ENCODE assay signal across 16 mouse cellular contexts in the genomic region with DNA sequence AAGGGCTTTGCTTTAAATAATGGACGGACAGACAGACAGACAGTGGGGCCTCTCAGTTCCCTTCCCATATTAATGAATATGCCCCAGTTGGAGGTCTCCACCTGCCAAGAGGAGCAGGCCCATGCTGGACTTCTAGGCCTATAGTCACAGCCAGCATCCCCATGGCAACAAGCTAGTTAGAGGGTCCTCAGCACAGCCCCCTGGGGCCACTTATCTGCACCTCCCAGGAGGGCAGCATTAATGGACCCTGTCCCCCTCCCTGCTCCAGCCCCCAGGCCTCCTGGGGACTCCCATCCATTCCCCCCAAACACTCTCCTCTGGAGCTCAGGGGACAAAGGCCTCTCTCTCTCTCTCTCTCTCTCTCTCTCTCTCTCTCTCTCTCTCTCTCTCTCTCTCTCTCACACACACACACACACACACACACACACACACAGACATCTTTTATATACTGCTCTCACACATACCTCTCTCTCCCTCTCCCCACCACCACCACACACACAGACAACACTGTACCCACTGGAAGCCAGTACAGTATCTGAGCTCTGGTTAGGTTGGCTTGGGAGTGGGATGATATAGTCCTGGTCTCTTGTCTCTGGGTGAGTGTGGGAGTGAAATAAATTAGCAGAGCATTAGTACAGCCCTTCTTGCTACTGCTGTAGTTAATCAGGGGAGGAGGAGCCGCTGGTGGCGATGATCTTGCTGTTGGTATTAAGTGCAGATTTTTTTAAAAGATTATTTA.
DNase-seq lines count a peak whose midpoint lies in the region; ATAC-seq and TF ChIP-seq lines count a peak whose summit lies in the region.
"Had no signal": no experiment of that assay in that cellular context is flagged by ENCODE, and none has a peak within 500 bp of the region (broad histone marks: within the 10 kb centered on the region; RNA-seq: fewer than 3 reads in every experiment).

No protein-coding gene starts in this region.

- WGBS in hindbrain, embryonic 15.5 days, result 54% methylated on average over 3 of the region's 3 CpGs
- WGBS in hindbrain, embryonic 16.5 days, result 49% methylated on average over 3 of the region's 3 CpGs
- 46% methylated on average over 3 of the region's 3 CpGs for WGBS in midbrain, embryonic 15.5 days
- 93% methylated on average over 3 of the region's 3 CpGs for WGBS in thymus, adult 2 months

- no peaks in the 10 kb centered on the region for H3K36me3 ChIP-seq in erythroblast, embryonic 14.5 days (ENCODE audit: control insufficient read depth)
- no peaks in the 10 kb centered on the region for H3K36me3 ChIP-seq in hindbrain, embryonic 15.5 days
- H3K36me3 ChIP-seq in hindbrain, embryonic 16.5 days (ENCODE audit: control insufficient read depth, insufficient read depth, low read length), result no peaks in the 10 kb centered on the region
- H3K36me3 ChIP-seq in midbrain, embryonic 15.5 days (replicated peaks), result no peaks in the 10 kb centered on the region
- no peaks in the 10 kb centered on the region for H3K36me3 ChIP-seq in thymus, adult 2 months (ENCODE audit: control insufficient read depth, insufficient read depth, low read length)
- H3K36me3 ChIP-seq: heart, embryonic 13.5 days had no signal

- H3K4me1 ChIP-seq in erythroblast, embryonic 14.5 days (ENCODE audit: control insufficient read depth), result peaks cover 43% of the 10 kb centered on the region
- H3K4me1 ChIP-seq in hindbrain, embryonic 15.5 days (replicated peaks), result peaks cover 25% of the 10 kb centered on the region
- H3K4me1 ChIP-seq in hindbrain, embryonic 16.5 days (ENCODE audit: control insufficient read depth, insufficient read depth, low read depth, low read length), result peaks cover 8% of the 10 kb centered on the region
- peaks cover 15% of the 10 kb centered on the region for H3K4me1 ChIP-seq in midbrain, embryonic 15.5 days
- H3K4me1 ChIP-seq in thymus, adult 2 months (replicated peaks; ENCODE audit: control insufficient read depth, insufficient read depth, low read length), result no peaks in the 10 kb centered on the region; the same call in 1 of the 2 replicates

- peak; percentile 62 for DNase-seq in brain, embryonic 14.5 days (ENCODE audit: low read depth)
- no peak for DNase-seq in lung, postnatal 10 days
- no peak for DNase-seq in thymus, adult 2 months
- DNase-seq: adrenal gland, adult 2 months; cerebellum, postnatal 14 days; gastrocnemius, adult 2 months; heart, adult 11 months; heart, postnatal 36 days; layer of hippocampus, postnatal 36 days had no signal

- no peak overlapping the region for H3K9ac ChIP-seq in hindbrain, embryonic 15.5 days
- no peak overlapping the region for H3K9ac ChIP-seq in hindbrain, embryonic 16.5 days (ENCODE audit: low read depth, low read length)
- H3K9ac ChIP-seq in midbrain, embryonic 15.5 days, result no peak overlapping the region
- H3K9ac ChIP-seq: heart, embryonic 13.5 days had no signal

- no peak overlapping the region for H3K27ac ChIP-seq in hindbrain, embryonic 15.5 days (replicated peaks)
- no peak overlapping the region for H3K27ac ChIP-seq in hindbrain, embryonic 16.5 days (ENCODE audit: low read depth, low read length)
- no peak overlapping the region for H3K27ac ChIP-seq in midbrain, embryonic 15.5 days
- H3K27ac ChIP-seq in thymus, adult 2 months (ENCODE audit: control insufficient read depth, insufficient read depth, low read length), result no peak overlapping the region
- H3K27ac ChIP-seq: gastrocnemius, adult 2 months; heart, embryonic 13.5 days had no signal

- H3K27me3 ChIP-seq in erythroblast, embryonic 14.5 days (ENCODE audit: control insufficient read depth), result peaks cover 5% of the 10 kb centered on the region
- no peaks in the 10 kb centered on the region for H3K27me3 ChIP-seq in hindbrain, embryonic 15.5 days
- H3K27me3 ChIP-seq in hindbrain, embryonic 16.5 days (replicated peaks; ENCODE audit: control insufficient read depth, insufficient read depth, low read length), result no peaks in the 10 kb centered on the region
- no peaks in the 10 kb centered on the region for H3K27me3 ChIP-seq in midbrain, embryonic 15.5 days (replicated peaks)
- H3K27me3 ChIP-seq in thymus, adult 2 months (ENCODE audit: control insufficient read depth, insufficient read depth, low read length), result no peaks in the 10 kb centered on the region

- TF ChIP-seq POLR2A in brain, embryonic 14.5 days (IDR thresholded peaks at IDR 0.05; ENCODE audit: borderline replicate concordance, extremely low read depth, insufficient read depth, insufficient read length, poor library complexity, severe bottlenecking), result no peak
- TF ChIP-seq POLR2A in thymus, adult 2 months (IDR thresholded peaks at IDR 0.05; ENCODE audit: control insufficient read depth, extremely low read depth, insufficient read depth, low read length, poor library complexity), result no peak

- H3K4me3 ChIP-seq in erythroblast, embryonic 14.5 days (replicated peaks), result peak overlapping the region; percentile 61
- H3K4me3 ChIP-seq in hindbrain, embryonic 15.5 days, result no peak overlapping the region
- H3K4me3 ChIP-seq in hindbrain, embryonic 16.5 days (ENCODE audit: low read length), result no peak overlapping the region
- no peak overlapping the region for H3K4me3 ChIP-seq in midbrain, embryonic 15.5 days
- no peak overlapping the region for H3K4me3 ChIP-seq in thymus, adult 2 months (ENCODE audit: control insufficient read depth, insufficient read depth, low read length)
- H3K4me3 ChIP-seq: gastrocnemius, adult 2 months; heart, embryonic 13.5 days had no signal

- no peak overlapping the region for H3K4me2 ChIP-seq in hindbrain, embryonic 15.5 days
- no peak overlapping the region for H3K4me2 ChIP-seq in hindbrain, embryonic 16.5 days (ENCODE audit: low read length)
- H3K4me2 ChIP-seq in midbrain, embryonic 15.5 days, result no peak overlapping the region
- H3K4me2 ChIP-seq: heart, embryonic 13.5 days had no signal

- no peak for ATAC-seq in erythroblast, adult 5-6 weeks (replicated peaks; ENCODE audit: low FRiP score, poor library complexity, severe bottlenecking)
- 0 out of 2 replicates have a peak, but pooled peaks have one; percentile 51 for ATAC-seq in hindbrain, embryonic 15.5 days (ENCODE audit: low FRiP score, low read depth)
- ATAC-seq in hindbrain, embryonic 16.5 days, result no peak
- 0 out of 2 replicates have a peak, but pooled peaks have one; percentile 42 for ATAC-seq in midbrain, embryonic 15.5 days (replicated peaks)
- ATAC-seq: intestine, embryonic 16.5 days had no signal

- no peak for TF ChIP-seq CTCF in brain, embryonic 14.5 days (IDR thresholded peaks at IDR 0.05; ENCODE audit: borderline replicate concordance, extremely low read depth, insufficient read depth, insufficient read length)
- TF ChIP-seq CTCF in thymus, adult 2 months (IDR thresholded peaks at IDR 0.05; ENCODE audit: borderline replicate concordance, control insufficient read depth, extremely low read depth, insufficient read depth, low read length, poor library complexity), result no peak

- no peaks in the 10 kb centered on the region for H3K9me3 ChIP-seq in erythroblast, embryonic 14.5 days (ENCODE audit: control insufficient read depth, low read length)
- no peaks in the 10 kb centered on the region for H3K9me3 ChIP-seq in hindbrain, embryonic 15.5 days
- H3K9me3 ChIP-seq in hindbrain, embryonic 16.5 days (ENCODE audit: control insufficient read depth, low read length), result no peaks in the 10 kb centered on the region
- no peaks in the 10 kb centered on the region for H3K9me3 ChIP-seq in midbrain, embryonic 15.5 days

Comparison
In these comparisons a context has a peak if more than half of its experiments do, and no peak if none do; other contexts are left out.
1. ATAC-seq: peak in hindbrain, embryonic 15.5 days (single experiment) and midbrain, embryonic 15.5 days (single experiment); none in erythroblast, adult 5-6 weeks (single experiment) and hindbrain, embryonic 16.5 days (single experiment).